Mouse (Mus musculus) liver, postnatal 0 days (tissue): ENCODE results near the gene Tmem59l.

Experiments
- CTCF ChIP-seq: sonication (generic); IDR thresholded peaks from 2 replicates; pipeline ENCODE4 v1.5.1; 2016; ENCODE audit warnings: antibody characterized with exemption, low read depth
- EP300 ChIP-seq: IDR thresholded peaks from 2 replicates; pipeline ENCODE4 v1.6.1; 2016; ENCODE audit warnings: antibody characterized with exemption, low read depth, mild to moderate bottlenecking

DNA sequence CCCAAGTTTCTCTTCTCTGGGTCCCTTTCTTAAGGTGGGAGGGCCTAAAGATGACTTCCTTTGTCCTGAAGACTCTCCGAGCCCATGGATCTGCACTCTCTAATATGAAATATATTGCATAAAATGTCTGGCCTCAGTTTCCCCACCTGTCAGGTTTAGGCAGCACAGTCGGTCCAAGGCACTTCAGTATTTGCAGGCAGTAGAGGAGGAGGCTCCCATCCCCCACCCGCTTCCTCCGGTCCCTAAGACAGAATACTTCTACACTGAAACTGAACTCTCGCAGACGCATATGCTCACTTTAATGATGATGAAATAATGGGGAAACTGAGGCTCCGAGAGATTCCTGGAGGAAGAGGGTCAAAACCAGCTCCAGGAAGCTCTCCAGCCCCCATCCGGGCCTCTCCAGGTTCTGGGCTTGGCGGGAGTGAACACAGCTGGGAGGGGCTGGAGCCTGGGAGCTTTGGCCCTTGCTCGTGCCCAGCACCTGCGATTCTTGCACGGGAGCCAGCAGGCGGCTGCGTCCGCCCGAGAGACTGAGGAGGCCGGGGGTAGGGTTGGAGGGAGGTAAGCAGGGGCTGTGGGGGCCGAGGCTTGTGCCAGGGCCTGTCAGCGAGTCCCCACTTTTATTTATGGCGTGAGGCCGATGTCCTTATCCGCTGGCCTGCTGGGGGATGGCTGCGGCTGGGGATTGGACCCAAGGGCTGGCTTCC lies 14.8 kb upstream of the Tmem59l start:
- TF ChIP-seq CTCF (no peak), EP300 (no peak)
